Mouse (Mus musculus) intestine, postnatal 0 days (tissue): Measurements from ENCODE around the gene Phf14. TPM values are rescaled to one million over a fixed set of nuclear protein-coding genes. Genes with fewer than 3 reads are reported as not detected.

Experiments used
- ATAC-seq: fragments of 200-750 bp; cut with Nextera tagmentation; 2 replicates; pipeline ENCODE4 v1.8.0; 2017; ENCODE audit warnings: mild to moderate bottlenecking, moderate TSS enrichment, moderate library complexity
- H3K27ac ChIP-seq: fragments of 300-500 bp; sonication (generic); 2 replicates; pipeline ENCODE4 v1.5.1; 2014; ENCODE audit warnings: mild to moderate bottlenecking, low read depth, low read length, moderate library complexity
- H3K27me3 ChIP-seq: fragments of 300-500 bp; sonication (generic); replicated peaks from 2 replicates; pipeline ENCODE4 v1.6.1; 2014; ENCODE audit warnings: low read length, mixed read lengths; ENCODE audit not compliant: control insufficient read depth, insufficient read depth
- H3K36me3 ChIP-seq: fragments of 300-500 bp; sonication (generic); 2 replicates; pipeline ENCODE4 v1.6.1; 2014; ENCODE audit warnings: mild to moderate bottlenecking, moderate library complexity; ENCODE audit not compliant: control insufficient read depth, insufficient read depth
- H3K4me1 ChIP-seq: fragments of 300-500 bp; sonication (generic); replicated peaks from 2 replicates; pipeline ENCODE4 v1.6.1; 2014; ENCODE audit warnings: antibody characterized with exemption, low read length, mixed read lengths; ENCODE audit not compliant: control insufficient read depth, insufficient read depth
- H3K4me2 ChIP-seq: fragments of 300-500 bp; sonication (generic); replicated peaks from 2 replicates; pipeline ENCODE4 v1.6.1; 2014; ENCODE audit warnings: low read depth, mild to moderate bottlenecking, moderate library complexity
- H3K4me3 ChIP-seq: fragments of 300-500 bp; sonication (generic); 2 replicates; pipeline ENCODE4 v1.5.1; 2014; ENCODE audit warnings: low read depth, low read length
- H3K9ac ChIP-seq: fragments of 300-500 bp; sonication (generic); 2 replicates; pipeline ENCODE4 v1.6.1; 2014; ENCODE audit warnings: mild to moderate bottlenecking, low read depth, low read length
- H3K9me3 ChIP-seq: fragments of 300-500 bp; sonication (generic); 2 replicates; pipeline ENCODE4 v1.6.1; 2016; ENCODE audit warnings: mixed run types; ENCODE audit not compliant: control insufficient read depth
- CTCF ChIP-seq: sonication (generic); IDR thresholded peaks from 2 replicates; pipeline ENCODE4 v1.5.1; 2016; ENCODE audit warnings: low read depth, mild to moderate bottlenecking, control low read depth, antibody characterized with exemption, moderate library complexity
- WGBS: fragments of 180-500 bp; shearing (Covaris S2); extraction: QIAGEN DNeasy Blood & Tissue Kit; methylation state at CpG from one replicate; pipeline ENCODE4 v1.1.7; 2014; 5-methylcytosine and 5-hydroxymethylcytosine counted together
- polyA plus RNA-seq: library from polyadenylated mRNA; unstranded; fragments of >200 nt; fragmentation: Nextera tagmentation; extraction: Ambion mirVana; gene quantifications from 2 replicates; pipeline ENCODE4 v1.2.1, GENCODE M21; 2015

Gene Phf14
- polyA plus RNA-seq, 1 experiment from 2014 or later = 43.0 TPM

GRCm38 (mm10) chr6:11993782-11994181 is 86.2 kb downstream of the Phf14 start:
- no peak overlapping the region for H3K4me3 ChIP-seq
- no peaks in the 10 kb centered on the region for H3K27me3 ChIP-seq
- no peak overlapping the region for H3K27ac ChIP-seq
- H3K36me3 ChIP-seq = peaks cover 28% of the 10 kb centered on the region
- ATAC-seq = no peak
- no peak for TF ChIP-seq CTCF
- H3K9me3 ChIP-seq = no peaks in the 10 kb centered on the region
- WGBS = 96% methylated on average over 1 of the region's 1 CpGs
- no peak overlapping the region for H3K9ac ChIP-seq
- H3K4me1 ChIP-seq = no peaks in the 10 kb centered on the region
- no peak overlapping the region for H3K4me2 ChIP-seq

DNA sequence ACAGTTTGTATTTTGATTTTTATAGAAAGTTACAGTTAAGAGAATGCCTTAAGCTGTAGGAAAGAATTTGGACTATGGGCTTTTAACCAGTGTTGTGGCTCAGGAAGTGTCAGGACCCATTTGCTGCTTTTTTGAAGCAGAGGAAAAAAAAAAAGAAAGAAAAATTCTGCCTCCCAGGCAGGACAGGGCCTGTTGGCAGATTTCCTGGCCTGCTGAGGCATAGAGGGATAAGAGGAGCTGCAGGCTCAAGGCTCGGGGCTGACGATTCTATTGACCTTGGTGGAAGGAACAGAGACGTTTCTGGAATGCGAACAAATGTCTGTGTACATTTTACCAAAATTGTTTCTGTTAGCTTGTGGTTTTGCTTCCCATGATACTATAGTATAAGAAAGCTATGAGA is 91.0 kb downstream of the Phf14 start:
- Histone ChIP-seq H3K27ac (no peak overlapping the region), H3K4me2 (no peak overlapping the region), H3K4me1 (no peaks in the 10 kb centered on the region), H3K4me3 (no peak overlapping the region), H3K27me3 (no peaks in the 10 kb centered on the region), H3K36me3 (peaks cover 32% of the 10 kb centered on the region), H3K9me3 (no peaks in the 10 kb centered on the region), H3K9ac (no peak overlapping the region)
- no peak for TF ChIP-seq CTCF
- ATAC-seq = no peak
- 50% methylated on average over 4 of the region's 4 CpGs for WGBS

GRCm38 (mm10) chr6:11999506-11999905 is 91.9 kb downstream of the Phf14 start:
- no peak overlapping the region for H3K9ac ChIP-seq
- H3K4me1 ChIP-seq = no peaks in the 10 kb centered on the region
- no peaks in the 10 kb centered on the region for H3K27me3 ChIP-seq
- no peak for TF ChIP-seq CTCF
- peaks cover 25% of the 10 kb centered on the region for H3K36me3 ChIP-seq
- ATAC-seq = no peak
- H3K27ac ChIP-seq = no peak overlapping the region
- H3K4me2 ChIP-seq = no peak overlapping the region
- 70% methylated on average over 1 of the region's 1 CpGs for WGBS
- H3K9me3 ChIP-seq = no peaks in the 10 kb centered on the region
- no peak overlapping the region for H3K4me3 ChIP-seq

- Histone ChIP-seq H3K4me1 (no peaks in the 10 kb centered on the region), H3K27me3 (no peaks in the 10 kb centered on the region), H3K27ac (no peak overlapping the region), H3K9ac (no peak overlapping the region), H3K4me2 (no peak overlapping the region), H3K36me3 (0 out of 2 replicates have a peak, but pooled peaks cover 3% of the 10 kb centered on the region), H3K4me3 (no peak overlapping the region), H3K9me3 (no peaks in the 10 kb centered on the region)
- ATAC-seq = no peak
- 82% methylated on average over 4 of the region's 4 CpGs for WGBS
- TF ChIP-seq CTCF = no peak
Measured at GRCm38 (mm10) chr6:12005455-12005854, 97.8 kb downstream of the Phf14 start.

- no peak for ATAC-seq
- Histone ChIP-seq H3K36me3 (0 out of 2 replicates have a peak, but pooled peaks cover 3% of the 10 kb centered on the region), H3K9me3 (no peaks in the 10 kb centered on the region), H3K27me3 (no peaks in the 10 kb centered on the region), H3K9ac (no peak overlapping the region), H3K4me3 (no peak overlapping the region), H3K4me1 (no peaks in the 10 kb centered on the region), H3K4me2 (no peak overlapping the region), H3K27ac (no peak overlapping the region)
- no peak for TF ChIP-seq CTCF
- WGBS = 92% methylated on average over 1 of the region's 1 CpGs
Measured at GRCm38 (mm10) chr6:12006001-12006400, 98.4 kb downstream of the Phf14 start.

DNA sequence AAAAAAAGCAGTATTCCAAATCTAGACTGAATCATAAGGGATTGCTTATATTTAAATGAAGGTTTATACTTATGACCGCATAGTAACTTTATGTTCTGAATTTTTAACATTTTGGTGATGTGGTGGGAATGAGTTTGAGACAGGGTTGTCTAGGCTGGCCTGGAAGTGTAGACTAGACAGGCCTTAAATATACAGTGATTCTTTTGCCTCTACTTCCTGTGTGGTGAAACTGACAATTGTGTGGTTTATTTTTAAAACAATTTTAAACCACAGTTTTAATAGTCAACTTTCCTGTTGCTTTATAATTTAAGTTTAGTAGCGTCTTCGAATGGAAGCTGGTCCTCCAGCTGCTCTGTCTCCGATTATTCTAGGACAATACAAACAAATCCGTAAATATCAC is 104.5 kb downstream of the Phf14 start:
- no peak overlapping the region for H3K9ac ChIP-seq
- H3K4me3 ChIP-seq = no peak overlapping the region
- no peaks in the 10 kb centered on the region for H3K27me3 ChIP-seq
- ATAC-seq = no peak
- no peaks in the 10 kb centered on the region for H3K9me3 ChIP-seq
- no peak overlapping the region for H3K4me2 ChIP-seq
- H3K4me1 ChIP-seq = no peaks in the 10 kb centered on the region
- no peak for TF ChIP-seq CTCF
- no peak overlapping the region for H3K27ac ChIP-seq
- no peaks in the 10 kb centered on the region for H3K36me3 ChIP-seq
- WGBS = 88% methylated on average over 5 of the region's 5 CpGs

DNA sequence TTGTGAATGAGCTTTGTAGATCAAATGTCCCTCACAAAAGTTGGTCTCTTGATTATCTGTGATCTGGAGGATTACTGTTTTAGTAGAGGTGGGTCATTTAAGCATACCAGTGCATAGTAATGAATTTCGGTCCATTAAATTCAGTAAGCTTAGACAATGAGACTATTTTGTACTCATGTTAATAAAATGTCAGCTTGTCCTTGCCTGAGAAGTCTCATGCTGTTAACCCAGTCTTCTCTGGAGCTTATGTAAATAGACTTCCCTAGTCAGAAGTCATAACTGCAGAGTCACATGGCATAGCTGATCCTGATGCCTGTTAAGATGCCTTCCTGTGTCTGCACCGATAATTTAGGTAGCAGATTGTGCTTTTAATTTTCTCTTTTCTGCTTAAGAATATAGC is 106.4 kb downstream of the Phf14 start:
- H3K4me1 ChIP-seq = no peaks in the 10 kb centered on the region
- ATAC-seq = no peak
- H3K27me3 ChIP-seq = no peaks in the 10 kb centered on the region
- H3K4me2 ChIP-seq = no peak overlapping the region
- WGBS = 54% methylated on average over 2 of the region's 2 CpGs
- no peak overlapping the region for H3K4me3 ChIP-seq
- 0 out of 2 replicates have a peak, but pooled peaks cover 9% of the 10 kb centered on the region for H3K36me3 ChIP-seq
- no peaks in the 10 kb centered on the region for H3K9me3 ChIP-seq
- H3K27ac ChIP-seq = no peak overlapping the region
- no peak overlapping the region for H3K9ac ChIP-seq
- no peak for TF ChIP-seq CTCF
